Mouse (Mus musculus): ENCODE results near the gene Cstb. TPM values are rescaled to one million over a fixed set of nuclear protein-coding genes. Genes with fewer than 3 reads are reported as not detected.

Cstb gene
- polyA plus RNA-seq, 1 experiment from 2014 or later, result 97.0 TPM

DNA sequence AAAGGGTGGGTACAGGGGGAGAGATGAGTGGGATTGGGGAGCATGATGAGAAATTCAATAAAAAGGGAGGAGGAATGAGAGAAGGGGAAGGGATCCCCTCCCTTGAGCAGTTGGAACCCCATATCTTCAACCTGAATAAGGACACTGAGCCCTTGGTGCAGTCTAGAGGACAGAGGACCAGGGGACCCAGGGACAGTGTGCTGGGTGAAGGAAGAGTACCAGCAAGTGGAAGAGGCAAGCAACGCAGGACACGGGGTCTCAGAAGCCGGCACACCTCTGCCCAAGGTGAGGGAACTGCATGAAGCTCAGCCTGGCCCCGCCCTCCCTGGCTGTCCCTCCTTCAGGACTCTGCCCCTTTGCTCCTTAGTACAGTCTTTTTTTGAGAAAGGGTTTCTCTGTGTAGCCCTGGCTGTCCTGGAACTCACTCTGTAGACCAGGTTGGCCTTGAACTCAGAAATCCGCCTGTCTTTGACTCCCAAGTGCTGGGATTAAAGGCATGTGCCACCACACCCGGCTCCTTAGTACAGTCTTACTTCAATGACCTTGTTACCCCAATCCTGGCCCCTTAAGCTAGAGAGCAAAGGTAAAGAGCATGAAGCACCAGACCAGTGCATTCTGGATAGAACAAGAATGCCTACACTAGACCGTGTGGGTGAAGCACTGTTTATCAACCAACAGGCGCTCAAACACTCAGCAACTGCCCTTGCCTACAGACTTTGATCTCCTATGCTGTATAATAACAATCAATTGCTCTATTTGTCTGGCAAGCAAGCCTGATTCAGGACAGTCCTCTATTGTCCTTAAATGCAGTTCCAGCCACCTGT is 37.7 kb downstream of the Cstb start:
- Histone ChIP-seq H3K4me1 (peaks cover 52% of the 10 kb centered on the region), H3K9me3 (replicated peaks) (no peaks in the 10 kb centered on the region), H3K4me3 (replicated peaks) (peak overlapping the region; percentile 77), H3K36me3 (no peaks in the 10 kb centered on the region), H3K27ac (replicated peaks) (no peak overlapping the region), H3K9ac (replicated peaks) (peak overlapping the region; percentile 70), H3K27me3 (replicated peaks) (no peaks in the 10 kb centered on the region), H3K4me2 (peak overlapping the region; percentile 82)
- ATAC-seq (ENCODE audit: low FRiP score), result no peak
- 91% methylated on average over 8 of the region's 8 CpGs for WGBS

- no peaks in the 10 kb centered on the region for H3K27me3 ChIP-seq (replicated peaks)
- no peak overlapping the region for H3K27ac ChIP-seq (replicated peaks)
- H3K4me3 ChIP-seq (replicated peaks), result peak overlapping the region; percentile 77
- WGBS, result 88% methylated on average over 3 of the region's 3 CpGs
- no peak for ATAC-seq (ENCODE audit: low FRiP score)
- peak overlapping the region; percentile 82 for H3K4me2 ChIP-seq
- H3K9me3 ChIP-seq (replicated peaks), result no peaks in the 10 kb centered on the region
- no peaks in the 10 kb centered on the region for H3K36me3 ChIP-seq
- H3K4me1 ChIP-seq, result peaks cover 46% of the 10 kb centered on the region
- peak overlapping the region; percentile 70 for H3K9ac ChIP-seq (replicated peaks)
Measured at GRCm38 (mm10) chr10:78463769-78464167, 38.3 kb downstream of the Cstb start.

GRCm38 (mm10) chr10:78464201-78464791 is 38.8 kb downstream of the Cstb start:
- Histone ChIP-seq H3K27me3 (replicated peaks) (no peaks in the 10 kb centered on the region), H3K27ac (replicated peaks) (peak overlapping the region; percentile 81), H3K4me3 (replicated peaks) (peak overlapping the region; percentile 77), H3K36me3 (no peaks in the 10 kb centered on the region), H3K9ac (replicated peaks) (peak overlapping the region; percentile 70), H3K9me3 (replicated peaks) (no peaks in the 10 kb centered on the region), H3K4me1 (peaks cover 41% of the 10 kb centered on the region), H3K4me2 (peak overlapping the region; percentile 82)
- 2% methylated on average over 32 of the region's 32 CpGs for WGBS
- ATAC-seq (ENCODE audit: low FRiP score), result peak; percentile 61

DNA sequence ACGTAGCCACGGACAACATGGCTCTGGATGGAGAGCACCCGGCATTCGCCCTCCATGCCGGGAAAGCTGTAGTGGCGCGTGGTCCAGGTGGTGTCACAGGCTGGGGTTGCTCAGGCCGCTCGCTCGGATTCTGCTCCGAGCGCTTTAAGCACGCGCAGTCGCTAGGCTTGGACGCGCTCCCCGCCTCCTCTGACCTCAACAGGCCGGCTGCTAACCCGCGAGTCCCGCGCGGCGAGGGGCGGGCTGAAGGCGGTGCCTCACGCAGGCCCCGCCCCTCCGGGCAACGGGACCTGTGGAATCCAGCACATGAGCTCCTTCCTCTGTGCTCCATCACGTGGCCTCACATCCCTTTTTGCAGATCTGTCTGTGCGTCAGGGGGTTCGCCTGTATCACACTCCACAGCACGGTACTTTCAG is 39.3 kb downstream of the Cstb start, which contains the start of gene Pdxk:
Gene Pdxk (minus strand): TSS at position 184 of the 416 bp plus-strand sequence.
- Histone ChIP-seq H3K9ac (replicated peaks) (peak within 1 kb of the TSS; percentile 70), H3K4me3 (replicated peaks) (peak within 1 kb of the TSS; percentile 77), H3K27ac (replicated peaks) (peak within 1 kb of the TSS; percentile 81), H3K4me1 (peaks cover 41% of the 10 kb centered on the region), H3K4me2 (peak within 1 kb of the TSS; percentile 82), H3K36me3 (no peaks in the 10 kb centered on the region), H3K27me3 (replicated peaks) (no peaks in the 10 kb centered on the region), H3K9me3 (replicated peaks) (no peaks in the 10 kb centered on the region)
- under 1% methylated on average over 35 of the region's 35 CpGs for WGBS
- ATAC-seq (ENCODE audit: low FRiP score), result peak; percentile 95

- H3K4me3 ChIP-seq (replicated peaks), result peak overlapping the region; percentile 77; the same call in 1 of the 2 replicates
- H3K4me2 ChIP-seq, result peak overlapping the region; percentile 82
- peaks cover 37% of the 10 kb centered on the region for H3K4me1 ChIP-seq
- H3K9me3 ChIP-seq (replicated peaks), result no peaks in the 10 kb centered on the region
- peak overlapping the region; percentile 81; the same call in 1 of the 2 replicates for H3K27ac ChIP-seq (replicated peaks)
- no peaks in the 10 kb centered on the region for H3K36me3 ChIP-seq
- no peak for ATAC-seq (ENCODE audit: low FRiP score)
- WGBS, result 82% methylated on average over 3 of the region's 3 CpGs
- H3K27me3 ChIP-seq (replicated peaks), result no peaks in the 10 kb centered on the region
- no peak overlapping the region for H3K9ac ChIP-seq (replicated peaks)
Measured at GRCm38 (mm10) chr10:78465472-78465871, 40.0 kb downstream of the Cstb start.

DNA sequence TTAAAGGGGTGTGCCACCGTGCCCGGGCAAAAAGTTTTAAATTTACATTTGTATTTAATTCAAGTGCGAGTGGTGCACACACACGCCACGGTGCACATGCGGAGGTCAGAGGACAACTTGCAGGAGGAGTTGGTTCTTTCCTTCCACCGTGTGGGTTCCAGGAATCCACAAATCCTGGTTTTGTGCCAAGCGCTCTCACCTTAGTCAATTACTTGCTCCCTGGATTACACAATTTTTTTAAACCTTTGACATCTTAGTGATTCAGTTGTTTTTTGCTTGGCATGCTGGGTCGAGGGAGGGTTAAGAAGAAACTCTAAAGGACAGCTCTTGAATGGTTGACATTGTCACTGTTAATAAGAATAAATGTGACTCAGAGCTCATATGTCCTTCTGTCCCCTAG is 41.2 kb downstream of the Cstb start:
- Histone ChIP-seq H3K9ac (replicated peaks) (no peak overlapping the region), H3K4me1 (peaks cover 37% of the 10 kb centered on the region), H3K4me2 (no peak overlapping the region), H3K4me3 (replicated peaks) (no peak overlapping the region), H3K27me3 (replicated peaks) (no peaks in the 10 kb centered on the region), H3K27ac (replicated peaks) (no peak overlapping the region), H3K9me3 (replicated peaks) (no peaks in the 10 kb centered on the region), H3K36me3 (no peaks in the 10 kb centered on the region)
- no peak for ATAC-seq (ENCODE audit: low FRiP score)
- WGBS, result 90% methylated on average over 9 of the region's 9 CpGs

- Histone ChIP-seq H3K4me3 (replicated peaks) (no peak overlapping the region), H3K4me2 (no peak overlapping the region), H3K9ac (replicated peaks) (no peak overlapping the region), H3K4me1 (peaks cover 29% of the 10 kb centered on the region), H3K9me3 (replicated peaks) (no peaks in the 10 kb centered on the region), H3K36me3 (no peaks in the 10 kb centered on the region), H3K27ac (replicated peaks) (no peak overlapping the region), H3K27me3 (replicated peaks) (no peaks in the 10 kb centered on the region)
- no peak for ATAC-seq (ENCODE audit: low FRiP score)
- 61% methylated on average over 2 of the region's 2 CpGs for WGBS
Measured at GRCm38 (mm10) chr10:78467761-78468310, 42.4 kb downstream of the Cstb start.

- no peak overlapping the region for H3K27ac ChIP-seq (replicated peaks)
- no peaks in the 10 kb centered on the region for H3K9me3 ChIP-seq (replicated peaks)
- no peaks in the 10 kb centered on the region for H3K27me3 ChIP-seq (replicated peaks)
- peak overlapping the region; percentile 35 for H3K4me2 ChIP-seq
- H3K36me3 ChIP-seq, result no peaks in the 10 kb centered on the region
- 0 out of 2 replicates have a peak, but pooled peaks have one; percentile 32 for ATAC-seq (ENCODE audit: low FRiP score)
- no peak overlapping the region for H3K9ac ChIP-seq (replicated peaks)
- WGBS, result 29% methylated on average over 15 of the region's 15 CpGs
- no peak overlapping the region for H3K4me3 ChIP-seq (replicated peaks)
- H3K4me1 ChIP-seq, result peaks cover 9% of the 10 kb centered on the region
Measured at GRCm38 (mm10) chr10:78470582-78471313, 45.3 kb downstream of the Cstb start.

DNA sequence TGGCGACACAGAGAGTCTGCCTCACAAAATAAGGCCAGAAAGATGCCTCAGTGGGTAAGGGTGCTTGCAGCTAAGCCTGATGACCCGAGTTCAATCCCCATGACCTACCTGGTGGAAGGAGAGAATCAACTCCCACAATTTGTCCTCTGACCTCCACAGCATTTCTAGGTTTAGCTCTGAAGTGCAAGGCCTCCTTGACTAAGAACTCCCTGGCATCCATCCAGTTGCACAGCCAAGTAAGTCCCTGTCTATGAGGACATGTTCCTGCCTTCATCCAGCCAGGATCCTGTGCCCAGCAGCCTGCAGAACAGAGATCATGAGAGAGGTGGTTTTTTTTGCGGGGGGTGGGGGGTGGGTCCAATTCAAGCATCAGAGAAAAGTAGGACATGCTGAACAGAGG is 46.6 kb downstream of the Cstb start:
- H3K4me1 ChIP-seq, result peaks cover 9% of the 10 kb centered on the region
- 82% methylated on average over 3 of the region's 3 CpGs for whole genome bisulfite sequencing
- H3K27ac ChIP-seq (replicated peaks), result no peak overlapping the region
- H3K4me3 ChIP-seq (replicated peaks), result no peak overlapping the region
- H3K4me2 ChIP-seq, result no peak overlapping the region
- H3K36me3 ChIP-seq, result no peaks in the 10 kb centered on the region
- no peak for ATAC-seq (ENCODE audit: low FRiP score)
- no peaks in the 10 kb centered on the region for H3K27me3 ChIP-seq (replicated peaks)
- H3K9me3 ChIP-seq (replicated peaks), result no peaks in the 10 kb centered on the region
- H3K9ac ChIP-seq (replicated peaks), result no peak overlapping the region

DNA sequence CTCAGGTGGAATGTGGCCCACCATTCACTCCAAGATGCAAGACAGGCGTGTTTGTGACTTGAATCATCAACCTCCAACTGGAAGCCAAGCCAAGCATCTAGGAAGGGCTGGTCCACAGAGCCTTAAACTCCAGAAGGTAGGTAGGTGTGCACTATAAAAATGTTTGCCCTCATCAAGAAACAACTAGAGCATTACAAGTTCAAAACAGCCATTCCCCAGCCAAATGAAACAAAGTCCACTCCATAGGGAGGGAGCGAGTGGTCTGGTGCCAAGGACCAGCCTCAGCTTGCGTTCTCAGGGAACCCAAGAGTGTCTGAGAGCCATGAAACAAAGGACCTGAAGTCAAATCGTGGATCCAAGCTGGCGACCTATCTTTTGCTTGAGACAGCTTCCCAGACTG is 48.0 kb downstream of the Cstb start:
- no peak overlapping the region for H3K27ac ChIP-seq (replicated peaks)

GRCm38 (mm10) chr10:78474759-78475158 is 49.3 kb downstream of the Cstb start:
- no peaks in the 10 kb centered on the region for H3K36me3 ChIP-seq
- no peaks in the 10 kb centered on the region for H3K9me3 ChIP-seq (replicated peaks)
- peaks cover 9% of the 10 kb centered on the region for H3K4me1 ChIP-seq
- H3K9ac ChIP-seq (replicated peaks), result no peak overlapping the region
- ATAC-seq (ENCODE audit: low FRiP score), result no peak
- no peaks in the 10 kb centered on the region for H3K27me3 ChIP-seq (replicated peaks)
- H3K4me2 ChIP-seq, result no peak overlapping the region
- H3K27ac ChIP-seq (replicated peaks), result no peak overlapping the region
- WGBS, result 85% methylated on average over 8 of the region's 8 CpGs
- no peak overlapping the region for H3K4me3 ChIP-seq (replicated peaks)

More for the DNA sequence above, 48.0 kb downstream of the Cstb start:
- Histone ChIP-seq H3K9me3 (replicated peaks) (no peaks in the 10 kb centered on the region), H3K27me3 (replicated peaks) (no peaks in the 10 kb centered on the region), H3K4me2 (no peak overlapping the region), H3K4me1 (peaks cover 9% of the 10 kb centered on the region), H3K9ac (replicated peaks) (no peak overlapping the region), H3K36me3 (no peaks in the 10 kb centered on the region), H3K4me3 (replicated peaks) (no peak overlapping the region)
- 67% methylated on average over 5 of the region's 5 CpGs for WGBS
- no peak for ATAC-seq (ENCODE audit: low FRiP score)

Measured in neural tube, embryonic 15.5 days (tissue).